In genomic region chr14:103629639-103630364, GRCm38 (mm10) we compare ENCODE assay signal across 17 mouse cellular contexts. TPM values are rescaled to one million over a fixed set of nuclear protein-coding genes. Genes with fewer than 3 reads are reported as not detected.
DNase-seq lines count a peak whose midpoint lies in the region; ATAC-seq and TF ChIP-seq lines count a peak whose summit lies in the region.
"Had no signal": no experiment of that assay in that cellular context is flagged by ENCODE, and none has a peak within 500 bp of the region (broad histone marks: within the 10 kb centered on the region; RNA-seq: fewer than 3 reads in every experiment).

No protein-coding gene starts in this region.

- H3K4me1 ChIP-seq in forebrain, embryonic 13.5 days, result no peaks in the 10 kb centered on the region
- no peaks in the 10 kb centered on the region for H3K4me1 ChIP-seq in forebrain, embryonic 10.5 days
- H3K4me1 ChIP-seq in lung, embryonic 14.5 days (ENCODE audit: insufficient read depth), result no peaks in the 10 kb centered on the region
- H3K4me1 ChIP-seq in lung, postnatal 0 days (ENCODE audit: insufficient read depth, low read depth, low read length), result no peaks in the 10 kb centered on the region
- H3K4me1 ChIP-seq: embryonic facial prominence, embryonic 10.5 days; heart, embryonic 10.5 days; hindbrain, embryonic 12.5 days had no signal

- no peak overlapping the region for H3K9ac ChIP-seq in forebrain, embryonic 13.5 days
- no peak overlapping the region for H3K9ac ChIP-seq in lung, embryonic 14.5 days
- H3K9ac ChIP-seq in lung, postnatal 0 days (replicated peaks; ENCODE audit: low read depth), result no peak overlapping the region
- H3K9ac ChIP-seq: hindbrain, embryonic 12.5 days had no signal

- 94% methylated on average over 7 of the region's 7 CpGs for whole genome bisulfite sequencing in forebrain, embryonic 13.5 days
- 93% methylated on average over 7 of the region's 7 CpGs for WGBS in forebrain, embryonic 10.5 days
- WGBS in lung, embryonic 14.5 days, result 39% methylated on average over 7 of the region's 7 CpGs
- WGBS in lung, postnatal 0 days, result 48% methylated on average over 7 of the region's 7 CpGs

- H3K36me3 ChIP-seq in forebrain, embryonic 13.5 days (ENCODE audit: poor library complexity, severe bottlenecking), result no peaks in the 10 kb centered on the region
- H3K36me3 ChIP-seq in forebrain, embryonic 10.5 days (replicated peaks), result no peaks in the 10 kb centered on the region
- no peaks in the 10 kb centered on the region for H3K36me3 ChIP-seq in lung, embryonic 14.5 days (ENCODE audit: insufficient read depth)
- no peaks in the 10 kb centered on the region for H3K36me3 ChIP-seq in lung, postnatal 0 days (ENCODE audit: insufficient read depth, low read length)
- H3K36me3 ChIP-seq: embryonic facial prominence, embryonic 10.5 days; G1E; heart, embryonic 10.5 days; hindbrain, embryonic 12.5 days had no signal

- H3K27me3 ChIP-seq in forebrain, embryonic 13.5 days, result no peaks in the 10 kb centered on the region
- no peaks in the 10 kb centered on the region for H3K27me3 ChIP-seq in forebrain, embryonic 10.5 days (ENCODE audit: poor library complexity, severe bottlenecking)
- H3K27me3 ChIP-seq in lung, embryonic 14.5 days (ENCODE audit: insufficient read depth, low read length), result no peaks in the 10 kb centered on the region
- no peaks in the 10 kb centered on the region for H3K27me3 ChIP-seq in lung, postnatal 0 days (replicated peaks; ENCODE audit: insufficient read depth, low read length)
- H3K27me3 ChIP-seq: hindbrain, embryonic 12.5 days had no signal

- DNase-seq in forebrain, embryonic 10.5 days (ENCODE audit: extremely low spot score, low spot score), result no peak
- peak; percentile 77 for DNase-seq in lung, embryonic 14.5 days
- DNase-seq in lung, postnatal 0 days (ENCODE audit: low spot score), result no peak
- peak; percentile 16 for DNase-seq in right cerebral cortex, postnatal 4 days
- DNase-seq in right cerebral cortex, postnatal 14 days, result no peak
- no peak for DNase-seq in left cerebral cortex, adult 8-10 months (ENCODE audit: low spot score in 2 of 2)
- DNase-seq: cerebellum, adult 2 months; heart, adult 18-20 months; heart, postnatal 10 days; heart, postnatal 4 days had no signal

- no peak for TF ChIP-seq CTCF in lung, embryonic 14.5 days (IDR thresholded peaks at IDR 0.05; ENCODE audit: low read depth)
- TF ChIP-seq CTCF in lung, postnatal 0 days (IDR thresholded peaks at IDR 0.05), result no peak

- no peaks in the 10 kb centered on the region for H3K9me3 ChIP-seq in forebrain, embryonic 13.5 days (replicated peaks)
- H3K9me3 ChIP-seq in forebrain, embryonic 10.5 days, result no peaks in the 10 kb centered on the region; the same call in 1 of the 2 replicates
- H3K9me3 ChIP-seq in lung, embryonic 14.5 days (ENCODE audit: low read depth, low read length), result no peaks in the 10 kb centered on the region
- no peaks in the 10 kb centered on the region for H3K9me3 ChIP-seq in lung, postnatal 0 days (ENCODE audit: low read length)
- H3K9me3 ChIP-seq: heart, embryonic 10.5 days had no signal

- no peak overlapping the region for H3K4me3 ChIP-seq in forebrain, embryonic 13.5 days
- no peak overlapping the region for H3K4me3 ChIP-seq in forebrain, embryonic 10.5 days
- no peak overlapping the region for H3K4me3 ChIP-seq in lung, embryonic 14.5 days (ENCODE audit: low read depth, low read length)
- H3K4me3 ChIP-seq in lung, postnatal 0 days (ENCODE audit: low read depth, low read length), result no peak overlapping the region
- H3K4me3 ChIP-seq: embryonic facial prominence, embryonic 10.5 days; heart, embryonic 10.5 days; hindbrain, embryonic 12.5 days had no signal

- no peak for TF ChIP-seq EP300 in lung, postnatal 0 days (IDR thresholded peaks at IDR 0.05)

- no peak overlapping the region for H3K4me2 ChIP-seq in forebrain, embryonic 13.5 days
- no peak overlapping the region for H3K4me2 ChIP-seq in lung, embryonic 14.5 days
- no peak overlapping the region for H3K4me2 ChIP-seq in lung, postnatal 0 days (replicated peaks; ENCODE audit: low read depth, low read length)
- H3K4me2 ChIP-seq: hindbrain, embryonic 12.5 days had no signal

- H3K27ac ChIP-seq in forebrain, embryonic 13.5 days, result no peak overlapping the region
- H3K27ac ChIP-seq in forebrain, embryonic 10.5 days, result no peak overlapping the region
- peak overlapping the region; percentile 48; the same call in 1 of the 2 replicates for H3K27ac ChIP-seq in lung, embryonic 14.5 days (ENCODE audit: low read depth)
- no peak overlapping the region for H3K27ac ChIP-seq in lung, postnatal 0 days (ENCODE audit: low read length)
- H3K27ac ChIP-seq: embryonic facial prominence, embryonic 10.5 days; heart, embryonic 10.5 days; hindbrain, embryonic 12.5 days had no signal

- peak; percentile 51; the same call in 1 of the 2 replicates for ATAC-seq in forebrain, embryonic 13.5 days
- peak; percentile 95 for ATAC-seq in lung, embryonic 14.5 days (ENCODE audit: insufficient read depth)
- ATAC-seq in lung, postnatal 0 days, result no peak
- ATAC-seq: hindbrain, embryonic 16.5 days had no signal

RNA-seq across cellular contexts. Expression of gene Slain1, which starts 20.2 kb away (rescaled TPM):
- polyA plus RNA-seq in forebrain, embryonic 13.5 days (2015; fragmentation: Nextera tagmentation; extraction: Ambion mirVana), result 11.4 and 14.0 TPM in 2 replicates
- polyA plus RNA-seq in forebrain, embryonic 10.5 days (2016; fragmentation: Nextera tagmentation; extraction: Ambion mirVana), result 4.2 and 4.3 TPM in 2 replicates
- polyA plus RNA-seq in lung, embryonic 14.5 days (2014; fragmentation: Nextera tagmentation; extraction: Ambion mirVana), result 2.4 and 3.0 TPM in 2 replicates
- 1.4 TPM in 2 replicates for polyA plus RNA-seq in lung, postnatal 0 days (2015; fragmentation: Nextera tagmentation; extraction: Ambion mirVana)
- 10 to 100 TPM; 51.1 to 62.7 (median 58.6) TPM for total RNA-seq in left cerebral cortex, adult 8-10 months (2022)
- total RNA-seq: gastrocnemius, adult 8-10 months had no signal
- polyA plus RNA-seq: G1E had no signal

Comparison
In these comparisons a context has a peak if more than half of its experiments do, and no peak if none do; other contexts are left out.
1. DNase-seq: peak in lung, embryonic 14.5 days (single experiment) and right cerebral cortex, postnatal 4 days (single experiment); none in forebrain, embryonic 10.5 days (single experiment), lung, postnatal 0 days (single experiment), right cerebral cortex, postnatal 14 days (single experiment) and left cerebral cortex, adult 8-10 months (0 of 2).